Mouse (Mus musculus): ENCODE data around the gene Tomm20. TPM values are rescaled to one million over a fixed set of nuclear protein-coding genes. Genes with fewer than 3 reads are reported as not detected.

Gene Tomm20
- polyA plus RNA-seq, 1 experiment: 327 TPM

DNA sequence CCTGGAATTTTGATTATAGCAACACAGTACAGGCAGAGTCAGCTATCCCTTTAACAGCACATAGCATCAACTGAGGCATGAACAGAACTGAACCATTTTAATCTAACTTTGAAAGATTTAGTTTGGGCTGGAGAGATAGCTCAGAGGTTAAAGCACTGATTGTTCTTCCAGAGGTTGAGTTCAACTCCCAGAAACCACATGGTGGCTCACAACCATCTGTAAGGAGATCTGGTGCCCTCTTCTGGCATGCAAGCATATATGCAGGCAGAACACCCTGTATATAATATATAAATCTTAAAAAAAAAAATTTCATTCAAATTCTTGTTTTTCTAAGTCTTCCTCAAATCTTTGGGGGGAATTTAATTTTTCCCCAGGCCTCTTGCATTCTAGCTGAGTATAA lies 9.7 kb downstream of the Tomm20 start:
- TF ChIP-seq POLR2AphosphoS2 (IDR thresholded peaks at IDR 0.05; ENCODE audit: insufficient read length, low read depth): no peak
- no peak for TF ChIP-seq POLR2A (IDR thresholded peaks at IDR 0.05; ENCODE audit: insufficient read length, low read depth)
- no peak for TF ChIP-seq SRF (IDR thresholded peaks at IDR 0.05; ENCODE audit: control insufficient read depth, insufficient read length, low read depth)
- TF ChIP-seq CEBPB (IDR thresholded peaks at IDR 0.05; ENCODE audit: insufficient read depth, poor library complexity, severe bottlenecking): no peak
- TF ChIP-seq MYOG (IDR thresholded peaks at IDR 0.05; ENCODE audit: control insufficient read depth in 1 of 3, insufficient read depth in 1 of 3, insufficient read length in 2 of 3, low read depth in 2 of 3): no peak
- no peak for TF ChIP-seq TCF3 (IDR thresholded peaks at IDR 0.05; ENCODE audit: insufficient read length, low read depth)
- no peak for TF ChIP-seq E2F4 (IDR thresholded peaks at IDR 0.05; ENCODE audit: insufficient read depth)
- TF ChIP-seq TCF12 (IDR thresholded peaks at IDR 0.05; ENCODE audit: insufficient read depth, poor library complexity, severe bottlenecking): no peak
- no peak for TF ChIP-seq MAX (IDR thresholded peaks at IDR 0.05; ENCODE audit: low read depth)
- no peak overlapping the region for H3K4me2 ChIP-seq (ENCODE audit: low read depth)
- H3K27me3 ChIP-seq (ENCODE audit: control insufficient read depth, insufficient read depth, insufficient read length): no peaks in the 10 kb centered on the region
- peaks cover 74% of the 10 kb centered on the region for H3K36me3 ChIP-seq (ENCODE audit: control insufficient read depth, insufficient read depth)
- no peak overlapping the region for H3ac ChIP-seq (ENCODE audit: control insufficient read depth, insufficient read length)
- H3K4me3 ChIP-seq: no peak overlapping the region
- H3K79me2 ChIP-seq (ENCODE audit: control insufficient read depth, insufficient read depth): peaks cover 41% of the 10 kb centered on the region

DNA sequence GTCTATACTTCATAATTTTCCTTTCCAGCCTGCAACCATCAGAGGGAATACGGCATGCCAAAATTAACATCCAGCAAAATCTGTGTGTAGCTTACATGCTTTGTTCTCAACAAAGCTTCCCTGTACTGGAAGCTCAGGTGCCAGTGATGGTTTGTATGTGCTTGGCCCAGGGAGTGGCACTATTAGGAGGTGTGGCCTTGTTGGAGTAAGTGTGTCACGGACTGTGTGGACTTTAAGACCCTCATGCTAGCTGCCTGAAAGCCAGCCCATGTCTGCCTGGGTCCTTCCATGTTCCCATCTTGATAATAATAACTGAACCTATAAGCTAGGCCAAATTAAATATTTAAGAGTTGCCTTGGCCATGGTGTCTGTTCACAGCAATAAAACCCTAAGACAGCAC lies 10.3 kb downstream of the Tomm20 start:
- peaks cover 71% of the 10 kb centered on the region for H3K36me3 ChIP-seq (ENCODE audit: control insufficient read depth, insufficient read depth)
- H3ac ChIP-seq (ENCODE audit: control insufficient read depth, insufficient read length): no peak overlapping the region
- H3K4me2 ChIP-seq (ENCODE audit: low read depth): no peak overlapping the region
- H3K79me2 ChIP-seq (ENCODE audit: control insufficient read depth, insufficient read depth): peaks cover 35% of the 10 kb centered on the region
- no peaks in the 10 kb centered on the region for H3K27me3 ChIP-seq (ENCODE audit: control insufficient read depth, insufficient read depth, insufficient read length)
- H3K4me3 ChIP-seq: no peak overlapping the region
- TF ChIP-seq TCF3 (IDR thresholded peaks at IDR 0.05; ENCODE audit: insufficient read length, low read depth) (no peak), POLR2AphosphoS2 (IDR thresholded peaks at IDR 0.05; ENCODE audit: insufficient read length, low read depth) (no peak), CEBPB (IDR thresholded peaks at IDR 0.05; ENCODE audit: insufficient read depth, poor library complexity, severe bottlenecking) (no peak), MYOG (IDR thresholded peaks at IDR 0.05; ENCODE audit: control insufficient read depth in 1 of 3, insufficient read depth in 1 of 3, insufficient read length in 2 of 3, low read depth in 2 of 3) (no peak), MAX (IDR thresholded peaks at IDR 0.05; ENCODE audit: low read depth) (no peak), USF1 (IDR thresholded peaks at IDR 0.05; ENCODE audit: low read depth) (no peak), E2F4 (IDR thresholded peaks at IDR 0.05; ENCODE audit: insufficient read depth) (no peak), SRF (IDR thresholded peaks at IDR 0.05; ENCODE audit: control insufficient read depth, insufficient read length, low read depth) (no peak), MYOD1 (IDR thresholded peaks at IDR 0.05; ENCODE audit: control insufficient read depth in 1 of 3, insufficient read length in 2 of 3, low read depth in 2 of 3) (no peak), POLR2A (IDR thresholded peaks at IDR 0.05; ENCODE audit: insufficient read length, low read depth) (no peak), TCF12 (IDR thresholded peaks at IDR 0.05; ENCODE audit: insufficient read depth, poor library complexity, severe bottlenecking) (no peak), REST (IDR thresholded peaks at IDR 0.05; ENCODE audit: insufficient read depth, insufficient read length) (no peak)

DNA sequence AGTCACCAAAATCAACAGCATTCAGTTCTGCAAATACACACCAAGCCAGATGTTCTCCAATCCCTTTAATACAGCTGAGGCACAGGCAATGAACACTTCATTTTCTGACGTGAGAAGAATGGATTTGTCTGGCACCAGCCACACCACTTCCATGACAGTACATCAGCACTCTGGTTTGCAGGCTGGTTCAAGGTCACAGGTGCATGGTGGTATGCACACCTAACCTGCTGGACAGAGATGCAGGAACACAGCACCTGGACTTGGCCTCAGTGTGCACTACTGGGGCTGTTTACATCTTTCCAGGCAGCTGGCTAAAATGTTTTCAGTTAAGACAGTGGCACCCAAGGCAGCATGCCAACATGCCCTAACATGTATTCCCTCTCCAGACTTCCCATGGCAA lies 13.0 kb downstream of the Tomm20 start:
- H3K79me2 ChIP-seq (ENCODE audit: control insufficient read depth, insufficient read depth): peaks cover 19% of the 10 kb centered on the region
- no peak overlapping the region for H3K4me3 ChIP-seq
- no peak overlapping the region for H3ac ChIP-seq (ENCODE audit: control insufficient read depth, insufficient read length)
- no peak overlapping the region for H3K4me2 ChIP-seq (ENCODE audit: low read depth)
- no peak for TF ChIP-seq USF1 (IDR thresholded peaks at IDR 0.05; ENCODE audit: low read depth)
- TF ChIP-seq POLR2A (IDR thresholded peaks at IDR 0.05; ENCODE audit: insufficient read length, low read depth): peak; percentile 17
- peak; percentile 48 for TF ChIP-seq POLR2AphosphoS2 (IDR thresholded peaks at IDR 0.05; ENCODE audit: insufficient read length, low read depth)
- no peaks in the 10 kb centered on the region for H3K27me3 ChIP-seq (ENCODE audit: control insufficient read depth, insufficient read depth, insufficient read length)
- H3K36me3 ChIP-seq (ENCODE audit: control insufficient read depth, insufficient read depth): peaks cover 49% of the 10 kb centered on the region

DNA sequence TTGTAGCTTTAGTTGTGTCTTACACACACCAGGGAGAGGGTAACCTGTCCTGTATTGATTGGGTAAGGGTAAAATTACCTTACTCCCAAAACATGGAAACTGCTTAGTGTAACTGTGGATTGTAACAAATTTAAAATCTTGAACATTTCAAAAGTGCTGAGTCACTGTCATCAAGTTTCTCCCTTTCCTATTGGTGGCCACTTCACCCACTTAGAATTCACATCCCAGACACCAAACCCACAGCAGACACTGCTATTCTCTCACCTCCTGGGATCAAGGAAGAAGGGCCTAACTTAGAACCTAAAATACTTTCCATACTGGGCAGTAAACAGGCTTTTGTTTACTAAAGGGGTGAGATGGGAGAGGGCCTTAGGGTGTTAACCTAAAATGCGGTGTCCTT lies 13.4 kb downstream of the Tomm20 start:
- Histone ChIP-seq H3K27me3 (ENCODE audit: control insufficient read depth, insufficient read depth, insufficient read length) (no peaks in the 10 kb centered on the region), H3K4me2 (ENCODE audit: low read depth) (no peak overlapping the region), H3K36me3 (ENCODE audit: control insufficient read depth, insufficient read depth) (peaks cover 45% of the 10 kb centered on the region), H3ac (ENCODE audit: control insufficient read depth, insufficient read length) (no peak overlapping the region), H3K4me3 (no peak overlapping the region), H3K79me2 (ENCODE audit: control insufficient read depth, insufficient read depth) (peaks cover 19% of the 10 kb centered on the region)
- no peak for TF ChIP-seq REST (IDR thresholded peaks at IDR 0.05; ENCODE audit: insufficient read depth, insufficient read length)
- no peak for TF ChIP-seq MAX (IDR thresholded peaks at IDR 0.05; ENCODE audit: low read depth)
- no peak for TF ChIP-seq MYOD1 (IDR thresholded peaks at IDR 0.05; ENCODE audit: control insufficient read depth in 1 of 3, insufficient read length in 2 of 3, low read depth in 2 of 3)
- TF ChIP-seq CEBPB (IDR thresholded peaks at IDR 0.05; ENCODE audit: insufficient read depth, poor library complexity, severe bottlenecking): no peak
- no peak for TF ChIP-seq TCF3 (IDR thresholded peaks at IDR 0.05; ENCODE audit: insufficient read length, low read depth)
- TF ChIP-seq POLR2A (IDR thresholded peaks at IDR 0.05; ENCODE audit: insufficient read length, low read depth): no peak
- no peak for TF ChIP-seq POLR2AphosphoS2 (IDR thresholded peaks at IDR 0.05; ENCODE audit: insufficient read length, low read depth)
- TF ChIP-seq E2F4 (IDR thresholded peaks at IDR 0.05; ENCODE audit: insufficient read depth): no peak
- TF ChIP-seq TCF12 (IDR thresholded peaks at IDR 0.05; ENCODE audit: insufficient read depth, poor library complexity, severe bottlenecking): no peak
- no peak for TF ChIP-seq MYOG (IDR thresholded peaks at IDR 0.05; ENCODE audit: control insufficient read depth in 1 of 3, insufficient read depth in 1 of 3, insufficient read length in 2 of 3, low read depth in 2 of 3)
- no peak for TF ChIP-seq USF1 (IDR thresholded peaks at IDR 0.05; ENCODE audit: low read depth)
- TF ChIP-seq SRF (IDR thresholded peaks at IDR 0.05; ENCODE audit: control insufficient read depth, insufficient read length, low read depth): no peak

DNA sequence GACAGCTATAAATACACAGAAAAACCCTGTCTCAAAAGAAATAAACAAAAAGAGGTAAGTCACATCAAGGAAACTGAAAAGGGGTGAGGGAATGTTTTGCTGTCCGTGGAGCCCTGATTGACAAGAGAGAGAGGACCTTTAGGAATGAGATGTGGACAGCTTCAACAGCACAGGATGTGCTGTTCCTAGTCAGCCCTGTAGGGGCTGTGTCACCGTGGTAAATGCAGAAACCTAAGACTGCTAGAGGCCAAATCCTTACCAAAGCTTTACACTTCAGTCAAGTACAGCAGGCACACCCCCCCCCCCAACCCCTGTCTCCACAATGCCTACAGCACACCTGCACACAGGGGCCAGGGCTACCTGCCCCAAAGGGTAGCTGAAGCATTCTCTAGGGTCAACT lies 13.9 kb downstream of the Tomm20 start:
- no peak overlapping the region for H3ac ChIP-seq (ENCODE audit: control insufficient read depth, insufficient read length)
- peaks cover 42% of the 10 kb centered on the region for H3K36me3 ChIP-seq (ENCODE audit: control insufficient read depth, insufficient read depth)
- no peak for TF ChIP-seq MYOG (IDR thresholded peaks at IDR 0.05; ENCODE audit: control insufficient read depth in 1 of 3, insufficient read depth in 1 of 3, insufficient read length in 2 of 3, low read depth in 2 of 3)
- no peak for TF ChIP-seq POLR2AphosphoS2 (IDR thresholded peaks at IDR 0.05; ENCODE audit: insufficient read length, low read depth)
- no peaks in the 10 kb centered on the region for H3K27me3 ChIP-seq (ENCODE audit: control insufficient read depth, insufficient read depth, insufficient read length)
- H3K4me3 ChIP-seq: no peak overlapping the region
- no peak overlapping the region for H3K4me2 ChIP-seq (ENCODE audit: low read depth)
- H3K79me2 ChIP-seq (ENCODE audit: control insufficient read depth, insufficient read depth): peaks cover 18% of the 10 kb centered on the region

All from myocyte (in vitro differentiated cells).